Mouse (Mus musculus): ENCODE measurements around the gene Maco1. TPM values are rescaled to one million over a fixed set of nuclear protein-coding genes. Genes with fewer than 3 reads are reported as not detected.

Maco1 gene
- polyA plus RNA-seq, 1 experiment from 2014 or later = 43.5 TPM

DNA sequence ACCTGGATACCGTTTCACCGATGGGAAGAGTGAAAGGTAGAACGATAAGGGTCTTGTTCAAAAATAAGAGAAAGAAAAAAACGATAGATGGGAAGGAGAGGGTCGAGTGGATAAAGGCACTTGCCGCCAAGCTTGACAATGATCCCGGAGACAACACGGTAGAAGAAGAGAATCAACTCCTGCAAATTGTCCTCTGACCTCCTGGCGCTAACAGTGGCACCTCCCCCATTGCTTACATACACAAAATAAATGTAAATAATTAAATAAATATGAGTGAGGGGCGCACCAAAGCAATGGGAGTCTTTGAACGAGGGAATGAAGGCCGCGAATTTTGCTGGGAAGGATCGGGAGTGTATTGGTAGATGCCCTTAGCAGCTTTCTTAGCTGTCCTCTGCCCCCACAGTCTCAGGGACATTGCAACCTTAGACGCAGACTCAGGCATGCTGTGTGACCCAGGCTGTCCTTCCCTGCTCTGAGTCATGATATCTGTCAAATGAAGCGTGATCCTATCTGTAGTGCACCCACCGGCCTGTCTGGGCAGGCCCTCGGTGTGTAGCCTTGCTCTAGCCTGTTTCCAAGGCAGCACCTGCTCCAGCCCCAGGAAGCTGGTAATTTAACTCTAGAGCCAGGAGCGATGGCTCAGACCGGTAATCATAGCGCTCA lies 84.8 kb downstream of the Maco1 start:
- Histone ChIP-seq H3K4me2 (replicated peaks; ENCODE audit: low read depth, low read length) (peak overlapping the region; percentile 86), H3K4me3 (ENCODE audit: low read length) (peak overlapping the region; percentile 67), H3K27ac (ENCODE audit: low read depth, low read length) (no peak overlapping the region), H3K36me3 (ENCODE audit: control insufficient read depth, insufficient read depth, low read length) (no peaks in the 10 kb centered on the region), H3K27me3 (ENCODE audit: control insufficient read depth, insufficient read depth, low read length) (0 out of 2 replicates have a peak, but pooled peaks cover 4% of the 10 kb centered on the region), H3K4me1 (ENCODE audit: control insufficient read depth, insufficient read depth, low read length) (peaks cover 35% of the 10 kb centered on the region; the same call in 1 of the 2 replicates), H3K9ac (ENCODE audit: low read depth, low read length) (peak overlapping the region; percentile 68; the same call in 1 of the 2 replicates), H3K9me3 (ENCODE audit: control insufficient read depth, low read length) (no peaks in the 10 kb centered on the region)
- WGBS = 9% methylated on average over 21 of the region's 21 CpGs
- ATAC-seq (ENCODE audit: low FRiP score, low TSS enrichment) = peak; percentile 30; the same call in 1 of the 2 replicates

DNA sequence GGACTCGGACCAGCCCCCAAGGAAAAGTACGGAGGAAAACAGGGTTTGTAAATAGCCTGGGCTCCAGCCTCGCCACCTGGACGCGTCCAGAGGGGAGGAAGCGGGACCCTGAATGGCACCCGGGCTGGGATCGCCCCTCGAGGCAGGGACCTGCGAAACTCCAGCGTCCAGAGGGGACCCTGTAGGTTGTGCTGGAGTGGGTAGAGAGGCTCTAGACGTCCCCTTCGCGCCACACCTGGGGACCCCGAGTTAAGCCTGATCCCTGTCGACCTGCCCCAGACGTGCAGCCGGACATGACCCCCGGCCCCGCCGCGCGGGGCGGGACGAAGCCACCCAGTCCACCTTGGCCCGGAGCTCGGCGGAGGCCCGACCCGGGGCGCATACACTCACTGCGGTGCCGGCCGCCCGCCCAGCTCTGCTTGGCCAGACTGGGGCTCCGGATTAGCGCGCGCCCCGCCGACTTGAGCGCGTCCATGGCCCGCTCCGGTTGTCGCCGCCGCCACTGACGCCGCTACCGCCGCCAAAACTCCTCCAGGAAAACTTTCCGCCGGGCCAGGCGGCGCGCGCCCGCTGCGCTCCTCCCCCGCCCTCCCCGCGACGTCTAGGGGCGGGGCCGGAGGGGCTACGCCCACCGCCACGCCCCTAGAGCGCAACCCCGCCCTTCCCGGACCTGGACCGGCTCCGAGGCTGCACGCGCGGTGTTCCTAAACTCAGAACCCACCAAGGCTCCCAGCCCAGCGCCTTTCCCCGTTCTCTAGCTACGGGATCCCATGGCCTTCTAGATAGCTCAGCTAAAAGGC lies 85.5 kb downstream of the Maco1 start, which contains the start of gene Ldlrap1:
Gene Ldlrap1 (minus strand): TSS at position 599 of the 800 bp plus-strand sequence.
- Histone ChIP-seq H3K4me3 (ENCODE audit: low read length) (peak within 1 kb of the TSS; percentile 67), H3K27me3 (ENCODE audit: control insufficient read depth, insufficient read depth, low read length) (0 out of 2 replicates have a peak, but pooled peaks cover 4% of the 10 kb centered on the region), H3K4me2 (replicated peaks; ENCODE audit: low read depth, low read length) (peak within 1 kb of the TSS; percentile 86), H3K36me3 (ENCODE audit: control insufficient read depth, insufficient read depth, low read length) (no peaks in the 10 kb centered on the region), H3K9me3 (ENCODE audit: control insufficient read depth, low read length) (no peaks in the 10 kb centered on the region), H3K4me1 (ENCODE audit: control insufficient read depth, insufficient read depth, low read length) (peaks cover 33% of the 10 kb centered on the region), H3K27ac (ENCODE audit: low read depth, low read length) (no peak within 1 kb of the TSS), H3K9ac (ENCODE audit: low read depth, low read length) (peak within 1 kb of the TSS; percentile 68)
- WGBS = under 1% methylated on average over 57 of the region's 80 CpGs
- peak; percentile 80 for ATAC-seq (ENCODE audit: low FRiP score, low TSS enrichment)

GRCm38 (mm10) chr4:134766904-134767425 lies 86.2 kb downstream of the Maco1 start:
- ATAC-seq (ENCODE audit: low FRiP score, low TSS enrichment) = peak; percentile 28; the same call in 1 of the 2 replicates
- H3K4me1 ChIP-seq (ENCODE audit: control insufficient read depth, insufficient read depth, low read length) = peaks cover 38% of the 10 kb centered on the region
- H3K27ac ChIP-seq (ENCODE audit: low read depth, low read length) = no peak overlapping the region
- 2% methylated on average over 23 of the region's 23 CpGs for WGBS
- H3K4me3 ChIP-seq (ENCODE audit: low read length) = peak overlapping the region; percentile 67
- H3K27me3 ChIP-seq (ENCODE audit: control insufficient read depth, insufficient read depth, low read length) = 0 out of 2 replicates have a peak, but pooled peaks cover 4% of the 10 kb centered on the region
- H3K9ac ChIP-seq (ENCODE audit: low read depth, low read length) = peak overlapping the region; percentile 68
- no peaks in the 10 kb centered on the region for H3K9me3 ChIP-seq (ENCODE audit: control insufficient read depth, low read length)
- no peaks in the 10 kb centered on the region for H3K36me3 ChIP-seq (ENCODE audit: control insufficient read depth, insufficient read depth, low read length)
- peak overlapping the region; percentile 86 for H3K4me2 ChIP-seq (replicated peaks; ENCODE audit: low read depth, low read length)

GRCm38 (mm10) chr4:134766277-134766676 lies 86.9 kb downstream of the Maco1 start:
- ATAC-seq (ENCODE audit: low FRiP score, low TSS enrichment) = no peak
- H3K9ac ChIP-seq (ENCODE audit: low read depth, low read length) = peak overlapping the region; percentile 68
- H3K36me3 ChIP-seq (ENCODE audit: control insufficient read depth, insufficient read depth, low read length) = no peaks in the 10 kb centered on the region
- 46% methylated on average over 6 of the region's 6 CpGs for WGBS
- peak overlapping the region; percentile 86 for H3K4me2 ChIP-seq (replicated peaks; ENCODE audit: low read depth, low read length)
- H3K27me3 ChIP-seq (ENCODE audit: control insufficient read depth, insufficient read depth, low read length) = 0 out of 2 replicates have a peak, but pooled peaks cover 4% of the 10 kb centered on the region
- H3K27ac ChIP-seq (ENCODE audit: low read depth, low read length) = no peak overlapping the region
- H3K4me3 ChIP-seq (ENCODE audit: low read length) = peak overlapping the region; percentile 67; the same call in 1 of the 2 replicates
- H3K9me3 ChIP-seq (ENCODE audit: control insufficient read depth, low read length) = no peaks in the 10 kb centered on the region
- peaks cover 39% of the 10 kb centered on the region for H3K4me1 ChIP-seq (ENCODE audit: control insufficient read depth, insufficient read depth, low read length)

- H3K4me1 ChIP-seq (ENCODE audit: control insufficient read depth, insufficient read depth, low read length) = peaks cover 56% of the 10 kb centered on the region
Measured at GRCm38 (mm10) chr4:134764333-134764732, 88.8 kb downstream of the Maco1 start.

DNA sequence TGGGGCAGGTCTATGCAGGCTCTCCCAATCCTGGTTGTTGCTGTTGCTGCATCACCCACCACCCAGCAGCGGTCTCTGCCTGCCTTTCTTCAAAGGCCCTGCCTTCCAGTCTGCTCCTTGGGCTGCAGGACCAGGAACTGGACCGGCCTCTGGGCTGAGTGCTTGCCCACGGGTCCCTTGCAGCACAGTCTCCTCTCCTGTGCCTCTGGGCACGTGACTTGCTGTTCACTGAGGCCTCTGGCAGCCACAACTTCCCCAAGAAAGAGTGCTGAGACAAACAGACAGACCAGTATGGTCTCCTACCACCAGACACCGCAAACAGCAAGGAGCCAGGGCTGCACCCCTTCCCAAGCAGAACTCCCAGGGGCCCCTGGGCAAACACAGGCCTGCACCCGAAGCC lies 90.8 kb downstream of the Maco1 start:
- ATAC-seq (ENCODE audit: low FRiP score, low TSS enrichment) = no peak
- no peaks in the 10 kb centered on the region for H3K27me3 ChIP-seq (ENCODE audit: control insufficient read depth, insufficient read depth, low read length)
- H3K9me3 ChIP-seq (ENCODE audit: control insufficient read depth, low read length) = no peaks in the 10 kb centered on the region
- H3K36me3 ChIP-seq (ENCODE audit: control insufficient read depth, insufficient read depth, low read length) = no peaks in the 10 kb centered on the region
- no peak overlapping the region for H3K4me2 ChIP-seq (replicated peaks; ENCODE audit: low read depth, low read length)
- peak overlapping the region; percentile 12; the same call in 1 of the 2 replicates for H3K9ac ChIP-seq (ENCODE audit: low read depth, low read length)
- no peak overlapping the region for H3K27ac ChIP-seq (ENCODE audit: low read depth, low read length)
- H3K4me3 ChIP-seq (ENCODE audit: low read length) = no peak overlapping the region
- 83% methylated on average over 6 of the region's 6 CpGs for WGBS
- H3K4me1 ChIP-seq (ENCODE audit: control insufficient read depth, insufficient read depth, low read length) = peaks cover 55% of the 10 kb centered on the region

More at GRCm38 (mm10) chr4:134764333-134764732, 88.8 kb downstream of the Maco1 start:
- Histone ChIP-seq H3K9me3 (ENCODE audit: control insufficient read depth, low read length) (no peaks in the 10 kb centered on the region), H3K27me3 (ENCODE audit: control insufficient read depth, insufficient read depth, low read length) (0 out of 2 replicates have a peak, but pooled peaks cover 4% of the 10 kb centered on the region), H3K9ac (ENCODE audit: low read depth, low read length) (no peak overlapping the region), H3K36me3 (ENCODE audit: control insufficient read depth, insufficient read depth, low read length) (no peaks in the 10 kb centered on the region), H3K4me2 (replicated peaks; ENCODE audit: low read depth, low read length) (no peak overlapping the region), H3K4me3 (ENCODE audit: low read length) (no peak overlapping the region), H3K27ac (ENCODE audit: low read depth, low read length) (no peak overlapping the region)
- ATAC-seq (ENCODE audit: low FRiP score, low TSS enrichment) = no peak
- WGBS = 50% methylated on average over 3 of the region's 3 CpGs

DNA sequence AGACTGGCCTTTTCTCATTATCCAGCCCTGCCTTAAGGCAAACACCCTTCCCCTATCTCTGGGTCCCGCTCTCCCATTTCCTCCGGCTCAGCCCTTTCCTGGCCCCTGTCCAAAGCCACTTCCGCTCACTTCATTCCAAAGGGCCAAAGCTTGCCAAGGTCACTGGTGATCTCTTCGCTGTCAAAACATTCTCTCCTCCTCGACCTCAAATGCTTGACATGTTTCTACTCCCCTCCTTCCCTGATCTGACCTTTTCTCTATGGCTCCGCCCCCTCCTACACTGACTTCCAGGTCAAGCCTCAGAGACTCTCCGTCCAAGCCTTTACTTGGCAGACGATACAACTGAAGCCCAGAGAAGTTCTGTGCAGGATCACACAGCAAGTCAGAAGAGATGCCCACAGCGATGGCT lies 92.3 kb downstream of the Maco1 start:
- Histone ChIP-seq H3K9me3 (ENCODE audit: control insufficient read depth, low read length) (no peaks in the 10 kb centered on the region), H3K4me1 (ENCODE audit: control insufficient read depth, insufficient read depth, low read length) (peaks cover 50% of the 10 kb centered on the region), H3K4me3 (ENCODE audit: low read length) (no peak overlapping the region), H3K9ac (ENCODE audit: low read depth, low read length) (no peak overlapping the region), H3K4me2 (replicated peaks; ENCODE audit: low read depth, low read length) (peak overlapping the region; percentile 13; the same call in 1 of the 2 replicates), H3K27ac (ENCODE audit: low read depth, low read length) (peak overlapping the region; percentile 47; the same call in 1 of the 2 replicates), H3K36me3 (ENCODE audit: control insufficient read depth, insufficient read depth, low read length) (no peaks in the 10 kb centered on the region), H3K27me3 (ENCODE audit: control insufficient read depth, insufficient read depth, low read length) (no peaks in the 10 kb centered on the region)
- WGBS = 29% methylated on average over 9 of the region's 9 CpGs
- ATAC-seq (ENCODE audit: low FRiP score, low TSS enrichment) = peak; percentile 26; the same call in 1 of the 2 replicates

GRCm38 (mm10) chr4:134760281-134760680 lies 92.9 kb downstream of the Maco1 start:
- Histone ChIP-seq H3K9ac (ENCODE audit: low read depth, low read length) (no peak overlapping the region), H3K27ac (ENCODE audit: low read depth, low read length) (peak overlapping the region; percentile 47; the same call in 1 of the 2 replicates), H3K4me1 (ENCODE audit: control insufficient read depth, insufficient read depth, low read length) (peaks cover 54% of the 10 kb centered on the region), H3K4me3 (ENCODE audit: low read length) (no peak overlapping the region), H3K36me3 (ENCODE audit: control insufficient read depth, insufficient read depth, low read length) (no peaks in the 10 kb centered on the region), H3K4me2 (replicated peaks; ENCODE audit: low read depth, low read length) (no peak overlapping the region), H3K9me3 (ENCODE audit: control insufficient read depth, low read length) (no peaks in the 10 kb centered on the region), H3K27me3 (ENCODE audit: control insufficient read depth, insufficient read depth, low read length) (no peaks in the 10 kb centered on the region)
- WGBS = 68% methylated on average over 6 of the region's 6 CpGs
- no peak for ATAC-seq (ENCODE audit: low FRiP score, low TSS enrichment)
